Comparison of ENCODE assay signal across 8 mouse cellular contexts in the genomic region with DNA sequence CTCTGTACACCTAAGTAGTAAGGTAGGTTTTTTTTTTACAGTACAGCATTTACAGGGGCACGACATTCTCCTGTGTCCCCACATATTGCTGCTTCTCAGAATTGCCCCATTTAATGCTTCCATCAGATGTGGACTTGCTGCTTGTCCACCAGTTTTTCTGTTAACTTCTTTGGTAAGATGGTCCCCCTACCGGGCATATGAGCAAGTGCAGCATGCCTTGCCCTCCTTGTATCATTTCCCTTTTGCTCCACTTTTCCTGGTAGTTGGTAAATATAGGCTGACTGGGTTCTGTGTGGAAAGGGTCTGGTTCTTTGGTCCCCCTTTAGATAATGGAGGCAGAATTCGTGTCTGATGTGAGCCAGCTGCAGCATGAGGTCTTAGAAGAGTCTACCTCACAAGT. TPM values are rescaled to one million over a fixed set of nuclear protein-coding genes. Genes with fewer than 3 reads are reported as not detected.
DNase-seq lines count a peak whose midpoint lies in the region; ATAC-seq and TF ChIP-seq lines count a peak whose summit lies in the region.

No protein-coding gene starts in this region.

- no peaks in the 10 kb centered on the region for H3K4me1 ChIP-seq in neural tube, embryonic 15.5 days
- no peaks in the 10 kb centered on the region for H3K4me1 ChIP-seq in intestine, embryonic 16.5 days (ENCODE audit: control insufficient read depth, insufficient read depth, low read length)
- no peaks in the 10 kb centered on the region for H3K4me1 ChIP-seq in stomach, postnatal 0 days (replicated peaks; ENCODE audit: control insufficient read depth, insufficient read depth)

- H3K27me3 ChIP-seq in neural tube, embryonic 15.5 days (replicated peaks) = no peaks in the 10 kb centered on the region; the same call in 1 of the 2 replicates
- H3K27me3 ChIP-seq in intestine, embryonic 16.5 days (replicated peaks; ENCODE audit: control insufficient read depth, insufficient read depth, low read length) = no peaks in the 10 kb centered on the region
- no peaks in the 10 kb centered on the region for H3K27me3 ChIP-seq in stomach, postnatal 0 days (ENCODE audit: control insufficient read depth, insufficient read depth, low read length)

- no peaks in the 10 kb centered on the region for H3K9me3 ChIP-seq in neural tube, embryonic 15.5 days (replicated peaks)
- no peaks in the 10 kb centered on the region for H3K9me3 ChIP-seq in intestine, embryonic 16.5 days (ENCODE audit: control insufficient read depth, low read length)
- H3K9me3 ChIP-seq in stomach, postnatal 0 days (ENCODE audit: control insufficient read depth, low read length) = no peaks in the 10 kb centered on the region

- intact Hi-C loops in left cerebral cortex, postnatal 25 days (cut with DNase I) = loop anchor here (1.0 kb wide), 1 partner anchor 68 kb away; no protein-coding TSS in a partner anchor

- 19% methylated on average over 3 of the region's 3 CpGs for WGBS in neural tube, embryonic 15.5 days
- WGBS in intestine, embryonic 16.5 days = 33% methylated on average over 3 of the region's 3 CpGs
- WGBS in stomach, postnatal 0 days = 15% methylated on average over 3 of the region's 3 CpGs

- no peak for ATAC-seq in neural tube, embryonic 15.5 days (ENCODE audit: low FRiP score)
- ATAC-seq in intestine, embryonic 16.5 days = peak; percentile 29; the same call in 1 of the 2 replicates
- no peak for ATAC-seq in stomach, postnatal 0 days (ENCODE audit: low FRiP score, low TSS enrichment)

- no peak overlapping the region for H3K4me3 ChIP-seq in neural tube, embryonic 15.5 days (replicated peaks)
- H3K4me3 ChIP-seq in intestine, embryonic 16.5 days (ENCODE audit: low read length) = no peak overlapping the region
- no peak overlapping the region for H3K4me3 ChIP-seq in stomach, postnatal 0 days (ENCODE audit: low read depth, low read length)

- DNase-seq in cerebellum, adult 8-10 months = peak; percentile 29
- DNase-seq in cerebellum, adult 11-12 months = no peak
- DNase-seq in neural tube, embryonic 10.5 days (ENCODE audit: extremely low spot score, low spot score) = peak; percentile 42
- peak; percentile 48 for DNase-seq in c-Kit-positive CD71-positive TER-119-positive erythroid progenitor cells, embryonic 14.5 days (ENCODE audit: low spot score)
- peak; percentile 68 to 69 for DNase-seq in left cerebral cortex, postnatal 25 days (ENCODE audit: low spot score in 2 of 2)
- DNase-seq in stomach, postnatal 0 days (ENCODE audit: low spot score) = peak; percentile 46

- H3K36me3 ChIP-seq in neural tube, embryonic 15.5 days = peaks cover 8% of the 10 kb centered on the region; the same call in 1 of the 2 replicates
- H3K36me3 ChIP-seq in intestine, embryonic 16.5 days (ENCODE audit: control insufficient read depth, insufficient read depth, low read length) = no peaks in the 10 kb centered on the region
- H3K36me3 ChIP-seq in stomach, postnatal 0 days (ENCODE audit: control insufficient read depth, insufficient read depth, low read length) = no peaks in the 10 kb centered on the region

- H3K4me2 ChIP-seq in neural tube, embryonic 15.5 days = no peak overlapping the region
- no peak overlapping the region for H3K4me2 ChIP-seq in intestine, embryonic 16.5 days (ENCODE audit: low read depth, low read length)
- no peak overlapping the region for H3K4me2 ChIP-seq in stomach, postnatal 0 days (replicated peaks; ENCODE audit: low read depth)

- peak; percentile 88 for TF ChIP-seq CTCF in stomach, postnatal 0 days (IDR thresholded peaks at IDR 0.05; ENCODE audit: low read depth)

- no peak for TF ChIP-seq EP300 in stomach, postnatal 0 days (optimal IDR thresholded peaks at IDR 0.05)

- no peak overlapping the region for H3K27ac ChIP-seq in neural tube, embryonic 15.5 days (replicated peaks)
- no peak overlapping the region for H3K27ac ChIP-seq in intestine, embryonic 16.5 days (ENCODE audit: low read length)
- no peak overlapping the region for H3K27ac ChIP-seq in stomach, postnatal 0 days (replicated peaks)

- H3K9ac ChIP-seq in neural tube, embryonic 15.5 days (replicated peaks) = no peak overlapping the region
- no peak overlapping the region for H3K9ac ChIP-seq in intestine, embryonic 16.5 days (ENCODE audit: low read depth, low read length)
- no peak overlapping the region for H3K9ac ChIP-seq in stomach, postnatal 0 days (ENCODE audit: low read length)

RNA-seq across cellular contexts. Expression of gene Gpat2, which starts 5.2 kb away (rescaled TPM):
- polyA plus RNA-seq in neural tube, embryonic 15.5 days (2015; fragmentation: Nextera tagmentation; extraction: Ambion mirVana) = 0.05 and 0.32 TPM in 2 replicates
- polyA plus RNA-seq in intestine, embryonic 16.5 days (2015; fragmentation: Nextera tagmentation; extraction: Ambion mirVana) = 0.09 and 0.12 TPM in 2 replicates
- under 1 TPM in 1 of 2 experiments, not detected in 1; 0.48 TPM for total RNA-seq in left cerebral cortex, postnatal 25 days (2021)
- 0.34 TPM in 2 replicates for polyA plus RNA-seq in stomach, postnatal 0 days (2015; fragmentation: Nextera tagmentation; extraction: Ambion mirVana)

RNA-seq across cellular contexts. Expression of gene Fahd2a, which starts 14.1 kb away (rescaled TPM):
- 31.2 and 36.4 TPM in 2 replicates for polyA plus RNA-seq in neural tube, embryonic 15.5 days (2015; fragmentation: Nextera tagmentation; extraction: Ambion mirVana)
- 24.8 and 27.8 TPM in 2 replicates for polyA plus RNA-seq in intestine, embryonic 16.5 days (2015; fragmentation: Nextera tagmentation; extraction: Ambion mirVana)
- total RNA-seq in left cerebral cortex, postnatal 25 days (2021) = 10 to 100 TPM; 18.1 TPM
- polyA plus RNA-seq in stomach, postnatal 0 days (2015; fragmentation: Nextera tagmentation; extraction: Ambion mirVana) = 27.3 and 30.9 TPM in 2 replicates
